Mouse (Mus musculus): Measurements from ENCODE around the gene Map3k20.

Map3k20 gene

GRCm38 (mm10) chr2:72285256-72285887 lies at the start of gene Map3k20:
Gene Map3k20, plus strand, starts transcription at chr2:72285637.
- peak; percentile 81 to 83 for DNase-seq

- no peak for DNase-seq
These were observed 47.0 kb upstream of the Map3k20 start for GRCm38 (mm10) chr2:72238421-72238820.

GRCm38 (mm10) chr2:72238925-72239324 lies 46.5 kb upstream of the Map3k20 start:
- no peak for DNase-seq

- DNase-seq = no peak
These were observed 46.0 kb upstream of the Map3k20 start for GRCm38 (mm10) chr2:72239456-72239855.

- no peak for DNase-seq
These were observed 45.4 kb upstream of the Map3k20 start for GRCm38 (mm10) chr2:72239993-72240392.

GRCm38 (mm10) chr2:72240691-72241090 lies 44.7 kb upstream of the Map3k20 start:
- DNase-seq = no peak

- DNase-seq = peak in 1 of 2 experiments; percentile 19
These were observed 43.5 kb upstream of the Map3k20 start for GRCm38 (mm10) chr2:72241714-72242472.

GRCm38 (mm10) chr2:72242910-72243675 lies 42.3 kb upstream of the Map3k20 start:
- no peak for DNase-seq

GRCm38 (mm10) chr2:72245631-72246030 lies 39.8 kb upstream of the Map3k20 start:
- no peak for DNase-seq

- DNase-seq = no peak
These were observed 39.1 kb upstream of the Map3k20 start for GRCm38 (mm10) chr2:72246376-72246775.

GRCm38 (mm10) chr2:72247819-72248218 lies 37.6 kb upstream of the Map3k20 start:
- DNase-seq = no peak

GRCm38 (mm10) chr2:72252510-72253505 lies 32.6 kb upstream of the Map3k20 start:
- DNase-seq = no peak

- no peak for DNase-seq
These were observed 31.6 kb upstream of the Map3k20 start for GRCm38 (mm10) chr2:72253882-72254281.

GRCm38 (mm10) chr2:72254813-72255582 lies 30.4 kb upstream of the Map3k20 start:
- DNase-seq = no peak

- DNase-seq = no peak
These were observed 24.7 kb upstream of the Map3k20 start for GRCm38 (mm10) chr2:72260704-72261103.

- DNase-seq = no peak
These were observed 22.5 kb upstream of the Map3k20 start for GRCm38 (mm10) chr2:72262814-72263480.

GRCm38 (mm10) chr2:72267390-72267789 lies 18.0 kb upstream of the Map3k20 start:
- no peak for DNase-seq

GRCm38 (mm10) chr2:72269651-72270341 lies 15.6 kb upstream of the Map3k20 start:
- DNase-seq = no peak

GRCm38 (mm10) chr2:72278247-72278873 lies 7.1 kb upstream of the Map3k20 start:
- no peak for DNase-seq

GRCm38 (mm10) chr2:72280524-72280923 lies 4.9 kb upstream of the Map3k20 start:
- DNase-seq = no peak

All from cerebellum, postnatal 10 days (tissue).